Mouse (Mus musculus): ENCODE measurements at regions not wholly inside any gene's neighbourhood (a gene's known extent, or its start where the extent isn't known, plus 50 kb on each side); places are given as distances from the start of the nearest gene placed in this dataset.

DNA sequence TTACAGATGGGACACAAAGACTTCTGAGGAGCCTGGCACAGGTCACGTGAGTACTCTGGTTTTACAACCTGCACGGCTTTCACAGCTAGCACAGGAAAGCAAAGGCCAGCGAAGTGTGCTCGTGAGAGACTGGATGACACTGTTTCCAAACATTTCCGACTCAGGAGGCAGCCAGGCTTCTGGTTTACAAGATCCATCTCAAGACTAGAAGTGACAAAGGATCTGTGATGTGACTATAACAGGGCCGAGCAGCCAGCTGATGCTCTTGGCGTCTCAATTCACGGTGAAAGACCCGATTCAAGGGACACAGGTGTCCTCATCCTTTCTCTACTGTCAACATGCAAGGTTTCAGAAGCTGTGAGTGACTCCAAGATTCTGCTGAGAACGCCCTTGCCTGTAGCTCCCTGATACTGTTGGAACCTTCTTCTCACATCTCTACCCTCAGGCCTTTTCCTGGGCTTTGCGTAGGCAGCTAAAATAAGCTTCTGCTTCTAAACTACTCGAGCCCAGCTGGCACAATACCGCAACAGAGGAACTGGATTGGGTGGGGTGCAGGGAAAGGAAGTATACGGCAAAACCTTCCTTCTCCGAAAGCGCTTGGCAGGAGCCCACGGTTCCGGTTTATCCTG, 300.3 kb downstream of the Abcc12 start:
- DNase-seq (ENCODE audit: low read depth, low spot score) = no peak

DNA sequence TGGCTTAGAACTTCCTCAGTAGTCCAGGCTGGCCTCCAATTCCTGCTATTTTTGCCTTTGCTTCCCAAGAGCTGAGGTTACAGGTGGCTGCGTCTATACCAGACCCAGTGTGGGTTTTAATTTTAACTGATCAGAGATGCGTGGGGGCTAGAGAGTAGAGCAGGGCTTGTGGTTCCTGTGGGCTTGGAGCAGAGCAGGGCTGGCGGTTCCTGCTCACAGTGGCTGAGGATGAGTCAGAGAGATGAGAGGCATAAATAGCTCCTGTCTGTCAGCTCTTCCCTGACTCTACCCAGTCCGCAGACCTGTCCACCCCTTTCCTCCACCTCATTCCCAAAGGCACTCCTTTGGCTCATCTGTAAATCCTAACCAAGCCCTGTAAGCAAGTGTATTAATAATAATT, 304.8 kb downstream of the Abcc12 start:
- no peak for DNase-seq (ENCODE audit: low read depth, low spot score)

DNA sequence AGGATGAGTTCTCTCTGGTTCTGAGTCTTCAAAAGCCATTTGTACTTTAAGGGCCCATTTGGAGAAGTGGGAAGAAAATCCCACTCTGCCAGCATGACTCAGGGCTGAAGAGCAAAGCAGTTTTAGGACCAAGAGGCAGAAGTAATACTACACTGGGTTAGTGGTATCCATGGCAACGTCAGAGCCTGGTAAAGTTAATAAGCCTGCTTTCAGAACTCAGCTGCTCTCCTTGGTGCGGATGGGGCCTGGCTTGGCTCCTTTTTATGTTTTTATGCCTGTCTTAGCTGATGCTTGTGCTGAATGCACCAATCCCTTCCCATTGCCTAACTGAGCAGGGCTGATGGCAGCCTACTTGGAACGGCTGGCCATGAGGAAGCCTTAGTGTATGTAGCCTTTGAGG, 306.7 kb downstream of the Abcc12 start:
- no peak for DNase-seq (ENCODE audit: low read depth, low spot score)

DNA sequence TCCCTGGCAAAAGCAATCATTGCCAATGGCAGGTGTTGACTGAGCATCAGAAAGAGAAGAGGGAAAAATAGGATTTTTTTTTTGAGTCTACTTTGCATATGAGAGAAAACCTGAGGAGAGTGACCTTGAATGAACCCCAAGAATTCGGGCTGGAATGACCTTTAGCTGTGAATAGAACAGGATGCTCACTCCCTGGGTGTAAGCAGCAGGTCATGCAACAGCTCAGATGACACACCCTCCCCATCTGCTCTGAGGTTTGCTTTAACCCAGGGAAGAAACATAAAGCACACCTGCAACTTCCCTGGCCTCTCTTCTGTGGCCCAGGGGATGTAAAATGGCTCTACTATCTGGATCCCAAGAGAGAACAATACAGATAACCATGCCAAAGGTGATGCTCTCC, 307.9 kb downstream of the Abcc12 start:
- DNase-seq (ENCODE audit: low read depth, low spot score) = no peak

DNA sequence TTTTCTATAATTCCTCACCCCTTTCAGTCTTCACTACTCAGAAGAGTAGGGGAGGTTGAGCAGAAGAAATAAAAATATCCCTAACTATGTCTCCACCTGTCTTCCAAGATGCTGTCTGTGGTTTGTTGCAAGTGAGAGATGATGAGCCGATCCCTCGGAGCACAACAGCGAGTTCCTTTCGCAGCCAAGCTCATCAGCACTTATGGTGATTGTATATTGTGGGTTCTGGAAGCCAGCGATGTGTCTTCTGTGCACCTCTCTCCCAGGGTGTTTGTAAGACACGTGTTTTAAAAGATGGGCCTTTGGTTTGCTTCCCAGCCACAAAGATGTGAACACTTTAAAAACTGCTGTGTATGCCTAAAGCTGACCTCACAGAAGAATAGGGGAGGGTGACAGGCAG, 309.0 kb downstream of the Abcc12 start:
- DNase-seq (ENCODE audit: low read depth, low spot score) = no peak

DNA sequence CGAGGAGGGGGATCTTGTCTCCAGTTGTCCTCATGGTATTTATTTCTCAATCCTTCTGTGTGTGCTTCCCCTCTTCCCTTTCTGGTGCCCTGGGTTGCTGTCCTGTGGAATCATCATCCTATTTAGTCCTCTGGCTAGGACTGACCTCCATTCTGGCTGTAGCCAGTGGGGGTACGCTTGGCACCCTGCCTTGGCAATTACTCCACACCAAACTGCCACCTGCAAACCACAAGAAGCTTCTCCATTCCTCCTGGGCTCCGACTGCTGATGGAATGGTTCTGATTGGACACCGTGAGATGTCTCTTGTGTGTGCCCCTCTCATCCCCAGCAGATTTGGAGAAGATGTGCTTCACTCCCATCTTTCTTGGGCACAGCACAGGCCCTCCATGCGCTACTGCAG, 322.5 kb downstream of the Abcc12 start:
- DNase-seq (ENCODE audit: low read depth, low spot score) = no peak

DNA sequence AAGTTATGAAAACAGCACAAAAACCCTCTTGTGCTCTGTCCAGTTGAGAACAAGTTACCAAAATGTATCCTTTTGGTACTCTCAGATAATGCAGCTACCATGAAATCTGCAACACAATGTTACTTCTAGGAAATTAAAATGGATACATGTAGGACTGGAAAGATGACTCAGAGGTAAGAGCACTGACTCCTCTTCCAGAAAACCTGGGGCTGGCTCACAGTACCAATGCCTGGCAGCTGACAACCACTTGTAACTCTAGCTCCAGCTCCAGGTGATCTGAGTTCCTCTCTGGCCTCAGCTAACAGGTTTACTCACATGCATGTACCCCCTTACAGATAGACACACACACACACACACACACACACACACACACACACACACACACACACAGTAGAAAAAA, 325.1 kb downstream of the Abcc12 start:
- no peak for DNase-seq (ENCODE audit: low read depth, low spot score)

DNA sequence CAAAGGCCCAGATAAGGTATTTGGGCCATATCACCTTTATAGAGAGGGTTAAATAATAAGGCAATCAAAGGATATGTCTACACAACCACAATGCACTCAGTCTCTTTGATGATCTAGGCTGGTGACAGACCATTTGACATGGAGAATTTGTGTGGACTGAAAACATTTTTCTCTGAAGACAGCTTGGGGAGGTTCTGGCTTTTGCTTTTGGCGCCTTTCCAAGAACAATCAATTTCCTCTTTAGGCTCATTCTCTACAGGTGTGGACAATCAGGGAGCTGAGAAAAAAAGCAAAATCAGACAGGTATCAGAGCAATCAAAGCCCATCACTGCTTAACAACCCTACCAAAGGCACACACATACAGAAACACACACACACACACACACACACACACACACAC, 325.8 kb downstream of the Abcc12 start:
- DNase-seq (ENCODE audit: low read depth, low spot score) = no peak

DNA sequence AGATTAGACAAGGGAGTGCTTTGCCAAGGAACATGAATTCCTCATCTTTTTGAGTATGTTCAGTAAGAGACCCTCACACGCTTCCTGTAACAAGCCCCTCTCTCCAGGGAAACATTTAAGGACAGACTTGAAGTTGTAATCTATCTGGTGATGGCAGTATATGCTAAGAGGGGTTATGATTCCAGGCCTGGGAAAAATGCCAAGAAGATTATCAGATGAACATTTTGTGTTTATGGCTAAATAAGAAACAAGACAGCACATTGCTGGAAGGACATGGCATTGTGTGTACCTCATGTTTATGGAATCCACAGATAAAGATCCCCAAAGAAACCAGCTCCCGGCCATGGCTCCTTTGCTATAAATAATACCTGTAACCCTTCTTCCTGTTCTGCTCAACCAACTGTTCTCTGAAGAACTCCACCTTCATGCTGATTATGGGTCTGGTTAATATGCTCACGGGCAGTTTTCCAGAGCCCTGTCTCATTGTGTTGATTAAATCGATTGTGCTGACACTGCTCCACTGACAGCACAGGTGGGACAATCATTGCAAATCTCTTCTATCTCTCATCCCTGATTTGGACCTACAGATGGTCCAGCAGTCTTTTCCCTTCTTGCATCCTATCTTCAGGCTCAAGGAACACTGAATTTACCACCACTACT, 327.7 kb downstream of the Abcc12 start:
- no peak for DNase-seq (ENCODE audit: low read depth, low spot score)

DNA sequence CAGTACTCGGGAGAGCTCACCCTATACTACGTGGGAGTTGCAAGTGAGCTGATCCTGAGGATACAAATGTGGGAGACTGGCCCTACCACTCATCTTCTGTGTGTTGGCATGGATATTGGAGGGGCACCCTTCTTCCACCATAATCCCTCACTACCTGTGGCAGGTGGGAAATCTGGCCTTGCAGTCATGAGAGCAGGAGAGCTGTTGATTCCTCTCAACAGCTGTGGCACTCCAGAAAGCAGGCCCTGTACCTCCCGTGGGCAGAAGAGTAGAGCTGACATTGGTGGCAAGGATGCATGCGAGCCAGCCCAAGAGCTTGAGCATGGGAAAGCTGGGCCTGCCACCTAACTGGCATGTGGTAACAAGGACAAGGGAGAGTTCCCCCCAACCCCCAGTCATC, 345.8 kb downstream of the Abcc12 start:
- DNase-seq (ENCODE audit: low read depth, low spot score) = no peak

DNA sequence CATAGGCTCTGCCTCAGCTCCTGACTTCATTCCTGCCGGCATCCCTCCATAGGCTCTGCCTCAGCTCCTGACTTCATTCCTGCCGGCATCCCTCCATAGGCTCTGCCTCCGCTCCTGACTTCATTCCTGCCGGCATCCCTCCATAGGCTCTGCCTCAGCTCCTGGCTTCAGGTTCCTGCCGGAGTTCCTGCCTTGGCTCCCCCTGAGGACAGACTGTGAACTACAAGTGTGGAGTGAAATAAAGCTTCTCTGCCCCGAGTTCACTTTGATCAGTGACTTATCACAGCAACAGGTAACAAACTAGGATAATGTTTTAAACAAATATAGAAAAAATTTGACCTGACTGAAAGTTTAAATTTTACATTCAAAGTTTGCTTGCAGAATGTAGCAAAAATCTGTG, 348.5 kb downstream of the Abcc12 start:
- peak; percentile 49 for DNase-seq (ENCODE audit: low read depth, low spot score)

DNA sequence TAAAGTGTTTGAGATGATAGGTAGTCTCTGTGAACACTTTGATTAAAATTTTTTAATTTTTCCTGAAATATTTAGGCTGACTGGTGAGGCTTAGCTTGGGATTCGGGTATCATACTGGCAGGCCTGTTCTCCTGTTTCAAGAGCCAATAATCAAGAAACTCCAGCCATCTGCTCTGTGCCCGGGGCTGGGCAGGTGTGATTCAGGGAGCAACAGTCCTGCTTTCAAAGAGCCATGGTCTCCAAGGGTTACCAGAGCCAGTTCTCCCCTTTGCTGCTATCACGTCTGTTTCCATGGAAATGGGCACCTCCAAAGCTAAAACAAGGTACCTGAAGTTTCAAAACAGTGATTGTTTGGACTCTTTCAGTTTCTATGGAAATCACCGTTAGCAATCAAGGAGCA, 355.6 kb downstream of the Abcc12 start:
- DNase-seq (ENCODE audit: low read depth, low spot score) = no peak

DNA sequence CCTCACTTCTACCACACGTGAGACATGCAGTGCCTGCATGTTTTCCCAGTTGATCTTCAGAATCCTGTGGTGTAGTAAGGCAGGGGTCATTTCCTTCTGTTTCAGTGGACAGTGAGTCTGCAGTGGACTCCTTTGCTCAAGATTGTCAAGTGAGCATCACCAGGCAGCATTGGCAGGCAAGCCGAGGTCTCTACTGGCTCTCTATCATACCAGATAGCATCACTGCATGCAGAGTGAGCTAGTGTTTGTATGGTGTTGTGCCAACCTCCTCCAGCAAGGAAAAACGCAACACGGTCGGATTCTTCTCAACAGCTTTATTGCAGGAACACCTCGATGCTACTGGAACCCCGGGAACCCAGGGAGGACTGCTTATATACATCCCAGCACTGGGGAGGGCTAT, 357.8 kb downstream of the Abcc12 start:
- DNase-seq (ENCODE audit: low read depth, low spot score) = no peak

DNA sequence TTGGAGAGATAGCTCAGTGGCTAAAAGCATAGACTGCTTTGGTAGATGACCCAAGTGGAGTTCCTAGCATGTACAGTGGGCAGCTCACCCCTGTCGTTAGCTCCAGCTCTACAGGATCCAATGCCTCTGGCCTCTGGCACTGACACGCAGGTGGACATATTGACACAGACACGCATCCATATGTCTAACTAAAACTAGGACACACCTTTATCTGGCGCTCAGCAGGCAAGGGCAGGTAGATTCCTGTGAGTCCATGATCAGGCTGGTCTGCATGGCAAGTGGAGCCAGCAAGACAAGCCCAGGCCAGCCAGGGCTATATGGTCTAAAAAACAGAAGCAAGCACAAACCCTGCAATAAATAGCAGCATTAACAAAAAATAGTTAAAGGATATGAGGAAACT, 358.3 kb downstream of the Abcc12 start:
- no peak for DNase-seq (ENCODE audit: low read depth, low spot score)

DNA sequence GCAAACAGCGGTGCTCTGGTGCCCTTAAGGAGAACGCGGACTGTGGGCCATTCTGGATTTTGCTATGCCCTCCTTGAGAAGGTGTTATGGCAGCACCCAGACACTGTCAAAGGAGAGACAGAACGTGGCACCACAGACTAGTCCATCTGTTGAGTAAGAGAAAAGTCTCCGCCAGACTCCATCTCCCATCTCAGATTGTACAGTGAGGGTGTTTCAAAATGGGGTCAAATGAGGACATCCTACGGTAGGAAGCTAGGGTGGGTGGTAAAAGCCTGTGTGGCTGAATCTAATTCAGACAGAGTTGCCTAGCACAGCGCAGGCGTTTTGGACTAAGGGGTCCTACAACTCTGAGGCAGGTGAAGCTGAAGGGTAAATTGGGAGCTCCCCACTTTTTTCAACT, 366.1 kb downstream of the Abcc12 start:
- DNase-seq (ENCODE audit: low read depth, low spot score) = no peak

DNA sequence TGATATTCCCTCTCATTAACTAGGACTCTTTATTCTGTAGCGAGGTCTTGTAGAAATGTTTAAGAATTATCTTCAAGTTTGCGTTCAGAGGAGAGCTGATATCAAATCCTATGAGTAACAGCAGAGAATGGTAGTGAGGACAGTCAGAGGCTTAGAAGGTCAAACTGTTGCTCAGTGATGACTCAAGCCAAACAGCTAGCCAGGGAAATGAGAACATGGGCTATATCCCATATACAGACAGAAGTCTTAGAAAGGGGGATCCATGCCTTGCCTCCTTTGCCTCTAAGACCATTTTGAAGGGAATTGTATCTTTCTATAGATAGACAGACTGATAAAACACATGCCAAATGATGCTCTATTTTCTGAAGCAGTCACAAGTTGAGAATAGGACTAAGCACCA, 368.0 kb downstream of the Abcc12 start:
- DNase-seq (ENCODE audit: low read depth, low spot score) = no peak

DNA sequence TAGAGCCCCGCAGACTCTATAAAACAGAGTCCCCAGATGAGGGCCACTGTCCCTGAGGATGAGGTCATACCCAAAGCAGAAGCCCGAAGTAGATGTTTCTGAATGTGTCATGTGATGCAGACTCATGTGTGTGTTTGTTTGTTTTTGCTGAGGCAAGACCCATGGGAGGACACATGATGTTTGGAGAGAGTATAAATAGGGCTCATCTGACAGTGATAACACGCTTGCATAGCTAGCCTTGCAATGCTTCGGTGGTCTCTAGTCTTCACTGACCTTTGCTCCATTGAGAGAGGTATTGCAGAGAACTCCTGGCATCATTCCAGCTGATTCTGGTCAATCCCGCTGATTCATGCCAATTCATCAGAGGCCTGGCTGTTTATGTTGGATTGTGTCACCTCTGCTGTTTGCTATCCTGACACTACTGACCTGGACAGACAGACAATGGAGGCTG, 368.1 kb downstream of the Phkb start:
- DNase-seq (ENCODE audit: low read depth, low spot score) = no peak

DNA sequence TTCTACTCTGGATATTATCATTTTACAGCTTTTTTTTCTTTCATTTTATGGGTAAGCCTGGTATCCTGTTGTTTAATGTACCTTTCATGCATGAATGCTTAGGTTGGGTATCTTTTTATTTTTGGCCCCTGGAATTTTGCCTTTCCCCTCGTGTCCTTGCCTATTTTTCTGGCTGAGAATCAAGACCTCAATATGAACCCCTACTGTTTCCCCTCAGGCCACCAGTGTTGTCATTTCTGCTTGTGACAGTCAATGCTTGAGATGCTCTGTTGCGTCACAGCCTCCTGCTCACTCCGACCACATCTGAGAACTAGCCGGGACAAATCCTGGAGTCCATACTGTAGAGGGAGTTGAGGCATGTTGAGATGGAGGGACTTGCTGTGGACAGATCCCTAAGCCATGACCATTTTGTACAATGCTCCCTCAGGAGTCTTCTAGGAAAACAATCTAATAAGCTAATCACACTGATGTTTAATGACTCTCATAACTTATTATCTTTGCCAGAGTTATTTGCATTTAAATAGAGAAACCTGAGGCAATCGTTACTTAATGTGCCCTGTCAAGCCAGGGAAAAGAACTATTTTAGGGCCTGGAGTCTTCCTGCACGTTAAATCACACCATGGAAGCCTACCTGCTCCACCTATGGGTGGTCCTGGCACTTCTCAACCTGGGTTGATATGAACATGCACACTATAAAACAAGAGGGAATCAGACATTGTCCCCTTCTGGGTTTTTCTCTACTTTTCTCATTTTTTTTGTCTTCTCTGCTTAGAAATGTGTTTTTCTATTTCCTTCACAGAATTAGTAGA, 363.9 kb downstream of the Phkb start:
- no peak for DNase-seq (ENCODE audit: low read depth, low spot score)

DNA sequence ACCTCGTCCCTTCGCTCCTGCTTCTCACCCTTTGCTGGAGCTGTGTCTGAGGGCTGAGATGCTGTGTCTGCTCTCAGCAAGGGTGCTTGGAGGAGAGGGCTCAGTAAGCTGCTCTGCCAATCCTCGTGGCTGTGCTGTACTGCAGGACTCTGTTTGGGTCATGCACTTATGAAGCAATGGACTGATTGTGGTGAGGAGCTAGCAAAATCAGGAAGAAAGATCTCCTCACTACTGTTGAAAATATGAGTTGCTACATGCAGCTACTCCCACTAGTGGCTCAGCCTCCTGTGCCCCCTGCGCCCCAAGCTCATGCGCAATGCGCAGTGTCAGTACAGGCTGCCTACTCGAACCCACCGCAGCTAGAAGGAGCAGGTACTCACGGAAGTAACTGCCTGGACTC, 362.3 kb downstream of the Phkb start:
- DNase-seq (ENCODE audit: low read depth, low spot score) = no peak

DNA sequence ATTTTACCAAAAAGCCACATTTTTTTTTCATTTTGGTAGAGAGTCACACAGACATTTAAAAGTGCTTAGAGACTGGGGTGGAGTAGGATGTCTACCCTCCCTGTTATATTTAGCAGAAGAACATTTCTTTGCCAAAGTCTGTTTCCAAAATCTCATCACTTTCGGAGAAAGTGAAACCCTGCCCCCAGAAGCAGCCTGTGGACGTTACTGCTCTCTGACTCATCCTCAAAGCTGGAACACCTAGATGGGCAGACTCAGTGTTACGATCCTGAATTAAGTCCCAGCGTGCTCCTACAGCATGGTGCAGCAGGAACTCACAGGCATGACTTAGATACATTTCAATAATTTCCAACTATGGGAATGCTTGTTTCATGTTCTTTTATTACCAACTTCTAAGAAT, 361.1 kb downstream of the Phkb start:
- no peak for DNase-seq (ENCODE audit: low read depth, low spot score)

DNA sequence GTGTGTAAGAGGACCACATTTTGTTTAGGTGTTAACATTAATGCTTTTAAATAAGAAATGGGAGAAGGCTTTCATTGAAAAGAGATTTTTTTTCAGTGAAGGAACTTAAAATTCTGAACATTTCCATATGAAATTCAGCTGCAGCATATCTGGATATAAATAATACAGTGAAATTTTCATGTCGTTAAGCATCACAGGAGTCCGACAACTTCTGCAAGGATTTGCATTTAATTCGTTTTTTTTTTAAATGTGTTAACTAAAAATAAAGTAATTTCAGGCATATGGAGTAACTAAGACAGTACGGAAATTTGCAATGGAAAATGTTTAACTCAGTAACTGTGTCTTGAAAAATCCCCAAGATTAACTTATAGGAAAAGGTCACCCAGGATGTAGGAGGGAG, 351.5 kb downstream of the Phkb start:
- no peak for DNase-seq (ENCODE audit: low read depth, low spot score)

DNA sequence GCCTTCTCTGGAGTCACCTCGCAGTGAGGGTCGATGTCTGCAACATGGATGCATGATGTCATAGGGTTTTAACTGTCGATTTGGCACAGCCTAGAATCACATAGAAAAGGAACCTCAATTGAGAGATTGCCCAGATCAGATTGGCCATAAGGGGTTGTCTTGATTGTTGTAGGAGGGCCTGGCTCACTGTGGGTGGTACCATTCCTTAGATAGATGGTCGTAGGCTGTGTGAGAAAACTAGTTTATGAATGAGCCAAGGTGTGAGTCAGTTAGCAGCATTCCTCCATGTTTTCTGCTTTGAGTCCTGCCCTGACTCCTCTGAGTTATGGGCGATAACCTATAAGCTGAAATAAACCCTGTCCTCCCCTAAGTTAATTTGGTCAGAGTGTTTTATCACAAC, 343.9 kb downstream of the Phkb start:
- no peak for DNase-seq (ENCODE audit: low read depth, low spot score)

DNA sequence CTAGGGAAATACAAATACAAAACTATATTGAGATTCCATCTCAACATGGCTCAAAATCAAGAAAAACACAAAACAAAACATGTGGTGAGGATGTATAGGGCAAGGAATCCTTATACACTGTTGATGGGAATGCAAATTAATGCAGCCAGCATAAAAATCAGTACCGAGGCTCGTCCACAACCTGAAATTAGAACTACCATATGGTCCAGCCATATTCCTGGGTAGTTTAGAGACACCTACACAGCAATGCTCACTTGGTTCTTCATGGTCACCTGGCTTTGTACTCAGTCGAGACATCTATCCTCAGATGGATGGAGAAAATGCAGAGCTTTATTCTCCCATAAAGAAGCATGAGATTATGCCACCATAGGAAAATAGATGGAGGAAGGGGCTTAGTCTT, 340.0 kb downstream of the Phkb start:
- no peak for DNase-seq (ENCODE audit: low read depth, low spot score)

All from WW6 (cell line).